17 mouse cellular contexts compared by ENCODE assay signal in genomic region chr6:28663670-28664069, GRCm38 (mm10).
"Had no signal": no experiment of that assay in that cellular context is flagged by ENCODE, and none has a peak within 500 bp of the region (broad histone marks: within the 10 kb centered on the region; RNA-seq: fewer than 3 reads in every experiment).

No protein-coding gene starts in this region.

- H3K4me3 ChIP-seq: neural tube, embryonic 12.5 days; neural tube, embryonic 13.5 days; neural tube, embryonic 15.5 days; stomach, embryonic 15.5 days had no signal

- DNase-seq: retina, postnatal 1 day; right cerebral cortex, adult 18-20 months; right cerebral cortex, postnatal 14 days; right cerebral cortex, postnatal 25 days; right cerebral cortex, postnatal 4 days; spleen, adult 18-20 months; thymus, adult 18-20 months; thymus, adult 2 months; thymus, postnatal 14 days; thymus, postnatal 25 days; thymus, postnatal 36 days; thymus, postnatal 4 days had no signal

- H3K27ac ChIP-seq: neural tube, embryonic 12.5 days; neural tube, embryonic 13.5 days; neural tube, embryonic 15.5 days; stomach, embryonic 15.5 days; stomach, postnatal 0 days had no signal
